Mouse (Mus musculus): ENCODE results near the gene Scamp3. TPM values are rescaled to one million over a fixed set of nuclear protein-coding genes. Genes with fewer than 3 reads are reported as not detected.

Scamp3 gene
- polyA plus RNA-seq, 1 experiment = 256 TPM

DNA sequence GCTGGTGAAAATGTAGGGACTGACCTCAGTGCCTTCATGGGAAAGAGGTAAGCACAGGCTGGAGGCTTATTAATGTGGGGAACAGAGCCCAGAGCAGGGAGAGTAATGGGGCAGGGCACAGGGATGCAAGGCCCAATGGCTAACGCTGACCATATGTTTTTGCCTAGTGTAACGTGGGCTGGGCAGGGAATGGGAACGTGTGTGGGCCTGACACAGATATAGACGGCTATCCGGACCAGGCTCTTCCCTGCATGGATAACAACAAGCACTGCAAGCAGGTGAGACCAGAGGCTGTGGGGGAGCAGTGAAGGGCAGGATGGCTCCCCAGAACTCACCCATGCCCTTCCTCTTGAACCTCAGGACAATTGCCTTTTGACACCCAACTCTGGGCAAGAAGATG is 43.9 kb downstream of the Scamp3 start:
- Histone ChIP-seq H3K36me3 (replicated peaks; ENCODE audit: low read length) (no peaks in the 10 kb centered on the region), H3K9me3 (no peaks in the 10 kb centered on the region), H3K4me3 (replicated peaks) (no peak overlapping the region), H3K27me3 (replicated peaks) (peaks cover 78% of the 10 kb centered on the region), H3K4me1 (peaks cover 45% of the 10 kb centered on the region)
- TF ChIP-seq FLI1 (IDR thresholded peaks at IDR 0.05; ENCODE audit: low read length) (no peak), GATA1 (IDR thresholded peaks at IDR 0.05; ENCODE audit: borderline replicate concordance, low read length) (no peak)

DNA sequence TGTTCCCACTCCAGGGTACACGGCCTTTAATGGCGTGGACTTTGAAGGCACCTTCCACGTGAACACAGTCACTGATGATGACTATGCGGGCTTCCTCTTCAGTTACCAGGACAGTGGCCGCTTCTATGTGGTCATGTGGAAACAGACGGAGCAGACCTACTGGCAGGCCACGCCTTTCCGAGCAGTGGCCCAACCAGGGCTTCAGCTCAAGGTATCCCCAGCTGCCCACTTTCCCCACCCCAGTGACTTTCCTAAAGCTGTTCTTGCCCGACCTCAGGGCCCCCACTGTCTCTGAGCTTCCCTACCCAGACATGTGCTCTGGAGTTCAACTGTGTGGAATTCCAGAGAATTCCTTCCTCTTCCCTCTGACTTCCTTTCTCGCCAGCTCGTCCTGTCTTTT is 47.5 kb downstream of the Scamp3 start:
- no peaks in the 10 kb centered on the region for H3K36me3 ChIP-seq (replicated peaks; ENCODE audit: low read length)
- TF ChIP-seq FLI1 (IDR thresholded peaks at IDR 0.05; ENCODE audit: low read length) = no peak
- TF ChIP-seq GATA1 (IDR thresholded peaks at IDR 0.05; ENCODE audit: borderline replicate concordance, low read length) = no peak
- H3K4me3 ChIP-seq (replicated peaks) = no peak overlapping the region
- H3K9me3 ChIP-seq = no peaks in the 10 kb centered on the region
- peaks cover 51% of the 10 kb centered on the region for H3K4me1 ChIP-seq
- peaks cover 69% of the 10 kb centered on the region for H3K27me3 ChIP-seq (replicated peaks)

DNA sequence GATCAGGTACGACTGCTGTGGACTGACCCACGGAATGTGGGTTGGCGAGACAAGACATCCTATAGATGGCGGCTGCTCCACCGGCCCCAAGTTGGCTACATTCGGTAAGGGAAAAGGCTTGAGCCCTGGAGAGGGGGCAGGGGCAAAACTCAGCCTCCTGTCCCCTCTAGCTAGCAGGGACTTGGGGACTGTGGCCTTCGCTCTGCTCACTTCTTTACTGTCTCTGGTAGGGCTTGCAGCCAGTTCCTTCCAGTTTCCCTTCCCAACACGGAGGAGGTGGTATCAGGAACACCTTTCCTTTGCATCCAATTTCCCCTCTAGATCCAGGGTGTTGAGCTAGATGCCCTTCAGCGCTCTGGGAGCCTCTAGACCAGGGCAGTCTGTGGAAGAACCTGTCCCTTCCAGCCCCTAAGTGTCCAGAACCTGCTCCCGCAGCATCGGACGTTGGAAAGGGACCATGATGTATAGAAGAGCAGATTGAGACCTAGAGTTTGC is 48.1 kb downstream of the Scamp3 start:
- Histone ChIP-seq H3K36me3 (replicated peaks; ENCODE audit: low read length) (no peaks in the 10 kb centered on the region), H3K9me3 (no peaks in the 10 kb centered on the region), H3K4me1 (peaks cover 51% of the 10 kb centered on the region), H3K27me3 (replicated peaks) (peaks cover 71% of the 10 kb centered on the region), H3K4me3 (replicated peaks) (no peak overlapping the region)
- TF ChIP-seq GATA1 (IDR thresholded peaks at IDR 0.05; ENCODE audit: borderline replicate concordance, low read length) (no peak), FLI1 (IDR thresholded peaks at IDR 0.05; ENCODE audit: low read length) (no peak)

GRCm38 (mm10) chr3:89225918-89226317 is 48.6 kb downstream of the Scamp3 start:
- H3K27me3 ChIP-seq (replicated peaks) = peaks cover 76% of the 10 kb centered on the region
- H3K4me3 ChIP-seq (replicated peaks) = no peak overlapping the region
- peaks cover 55% of the 10 kb centered on the region for H3K4me1 ChIP-seq
- TF ChIP-seq FLI1 (IDR thresholded peaks at IDR 0.05; ENCODE audit: low read length) = no peak
- no peaks in the 10 kb centered on the region for H3K36me3 ChIP-seq (replicated peaks; ENCODE audit: low read length)
- no peaks in the 10 kb centered on the region for H3K9me3 ChIP-seq

GRCm38 (mm10) chr3:89226361-89226760 is 49.1 kb downstream of the Scamp3 start:
- no peak overlapping the region for H3K4me3 ChIP-seq (replicated peaks)
- no peaks in the 10 kb centered on the region for H3K9me3 ChIP-seq
- TF ChIP-seq GATA1 (IDR thresholded peaks at IDR 0.05; ENCODE audit: borderline replicate concordance, low read length) (no peak), FLI1 (IDR thresholded peaks at IDR 0.05; ENCODE audit: low read length) (no peak)
- no peaks in the 10 kb centered on the region for H3K36me3 ChIP-seq (replicated peaks; ENCODE audit: low read length)
- H3K4me1 ChIP-seq = peaks cover 56% of the 10 kb centered on the region
- peaks cover 74% of the 10 kb centered on the region for H3K27me3 ChIP-seq (replicated peaks)

- Histone ChIP-seq H3K9me3 (no peaks in the 10 kb centered on the region), H3K36me3 (replicated peaks; ENCODE audit: low read length) (no peaks in the 10 kb centered on the region), H3K4me3 (replicated peaks) (peak within 1 kb of the TSS; percentile 90), H3K27me3 (replicated peaks) (peaks cover 78% of the 10 kb centered on the region), H3K4me1 (peaks cover 61% of the 10 kb centered on the region)
- TF ChIP-seq FLI1 (IDR thresholded peaks at IDR 0.05; ENCODE audit: low read length) (no peak), GATA1 (IDR thresholded peaks at IDR 0.05; ENCODE audit: borderline replicate concordance, low read length) (no peak)
These were observed 49.6 kb downstream of the Scamp3 start, which contains the start of gene Mtx1 for GRCm38 (mm10) chr3:89226900-89227299. TSS of gene Mtx1 (minus strand) at chr3:89227088.

DNA sequence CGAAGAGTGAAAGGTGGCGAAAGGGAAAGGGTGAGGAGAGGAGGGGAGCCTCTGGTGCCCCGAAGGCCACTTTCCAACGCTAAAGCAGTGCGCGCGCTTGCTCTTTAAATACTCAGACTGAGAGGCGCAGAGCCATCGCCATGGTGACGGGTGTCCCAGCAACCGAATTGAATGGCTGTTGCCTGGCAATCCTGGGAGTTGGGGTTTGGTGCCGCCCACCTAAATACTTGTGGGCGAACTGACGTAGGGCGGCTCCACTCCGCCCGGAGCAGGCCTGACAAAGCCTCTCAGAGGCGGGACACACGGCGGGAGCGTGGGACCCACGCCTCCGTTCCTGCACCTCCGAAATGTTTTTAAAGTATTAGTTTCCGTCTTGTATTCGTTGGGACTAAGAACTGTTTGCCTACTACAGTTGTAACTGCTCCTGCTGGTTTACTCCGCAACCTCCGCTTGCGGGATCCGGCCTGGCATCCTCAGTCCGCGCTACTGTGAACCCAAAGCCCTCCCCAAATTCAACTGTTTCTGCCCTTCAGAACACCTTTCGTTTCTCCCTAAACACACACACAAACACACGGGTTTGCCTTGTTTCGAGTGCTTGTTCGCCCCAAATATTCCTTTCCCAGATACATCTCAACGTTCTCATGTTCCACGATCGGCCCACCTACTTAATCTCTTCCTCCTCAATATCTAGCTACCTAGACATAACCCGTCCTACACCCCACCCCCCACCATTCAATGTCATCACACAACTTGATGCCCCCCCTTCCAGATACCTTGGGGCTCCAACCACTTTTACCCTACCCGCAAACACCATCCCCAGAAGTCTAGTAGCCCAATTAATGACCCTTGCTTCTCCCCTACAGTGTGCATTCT is 50.3 kb downstream of the Scamp3 start:
- Histone ChIP-seq H3K4me1 (peaks cover 67% of the 10 kb centered on the region), H3K36me3 (replicated peaks; ENCODE audit: low read length) (no peaks in the 10 kb centered on the region), H3K27me3 (replicated peaks) (peaks cover 78% of the 10 kb centered on the region), H3K4me3 (replicated peaks) (peak overlapping the region; percentile 90), H3K9me3 (no peaks in the 10 kb centered on the region)
- TF ChIP-seq GATA1 (IDR thresholded peaks at IDR 0.05; ENCODE audit: borderline replicate concordance, low read length) (no peak), FLI1 (IDR thresholded peaks at IDR 0.05; ENCODE audit: low read length) (no peak)

DNA sequence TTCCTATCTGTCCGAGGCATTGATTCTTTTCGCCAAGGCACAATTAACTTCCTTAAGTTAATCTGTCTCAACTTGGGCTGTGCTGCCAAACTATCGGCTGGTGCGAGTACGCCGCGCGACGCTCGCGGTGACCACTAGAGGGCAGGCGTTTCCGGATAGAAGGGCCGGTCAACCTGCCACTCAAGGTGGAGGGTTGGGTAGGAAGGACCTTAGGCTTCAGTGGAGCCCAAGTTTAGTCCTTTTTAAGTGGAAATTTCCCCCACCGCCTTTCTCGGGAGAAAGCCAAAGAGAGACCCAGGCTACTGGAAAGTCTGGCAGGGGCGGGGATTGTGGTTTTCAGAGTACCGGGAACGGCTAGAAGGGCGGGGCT is 50.9 kb downstream of the Scamp3 start:
- Histone ChIP-seq H3K36me3 (replicated peaks; ENCODE audit: low read length) (no peaks in the 10 kb centered on the region), H3K4me1 (peaks cover 68% of the 10 kb centered on the region), H3K9me3 (no peaks in the 10 kb centered on the region), H3K27me3 (replicated peaks) (peaks cover 74% of the 10 kb centered on the region), H3K4me3 (replicated peaks) (peak overlapping the region; percentile 90)
- TF ChIP-seq FLI1 (IDR thresholded peaks at IDR 0.05; ENCODE audit: low read length) = no peak
- no peak for TF ChIP-seq GATA1 (IDR thresholded peaks at IDR 0.05; ENCODE audit: borderline replicate concordance, low read length)

GRCm38 (mm10) chr3:89228836-89229235 is 51.6 kb downstream of the Scamp3 start, which contains the start of gene Muc1:
TSS of gene Muc1 (plus strand) at chr3:89229057.
- H3K9me3 ChIP-seq = no peaks in the 10 kb centered on the region
- peaks cover 71% of the 10 kb centered on the region for H3K4me1 ChIP-seq
- peaks cover 67% of the 10 kb centered on the region for H3K27me3 ChIP-seq (replicated peaks)
- H3K36me3 ChIP-seq (replicated peaks; ENCODE audit: low read length) = no peaks in the 10 kb centered on the region
- no peak for TF ChIP-seq GATA1 (IDR thresholded peaks at IDR 0.05; ENCODE audit: borderline replicate concordance, low read length)
- no peak for TF ChIP-seq FLI1 (IDR thresholded peaks at IDR 0.05; ENCODE audit: low read length)
- peak within 1 kb of the TSS; percentile 90 for H3K4me3 ChIP-seq (replicated peaks)

DNA sequence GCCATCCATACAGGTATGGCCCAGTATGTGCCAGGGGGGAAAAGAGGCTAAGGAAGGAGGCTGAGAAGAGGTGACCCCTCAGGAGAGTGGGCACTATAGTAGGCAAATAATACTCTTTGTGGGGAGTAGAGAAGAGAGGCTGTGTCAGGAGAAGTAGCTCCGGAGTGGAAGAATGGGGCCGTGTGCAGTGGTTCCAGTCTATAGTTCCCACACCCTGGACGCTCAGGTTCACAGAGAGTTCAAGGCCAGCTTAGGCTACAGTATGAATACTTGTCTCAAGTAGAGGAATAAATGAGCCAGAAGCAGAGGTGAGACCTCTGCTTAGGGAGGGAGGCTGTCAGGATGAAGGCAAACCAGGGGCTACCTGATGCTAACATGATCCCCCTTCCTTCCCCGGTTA is 52.0 kb downstream of the Scamp3 start:
- H3K4me1 ChIP-seq = peaks cover 72% of the 10 kb centered on the region
- H3K9me3 ChIP-seq = no peaks in the 10 kb centered on the region
- TF ChIP-seq GATA1 (IDR thresholded peaks at IDR 0.05; ENCODE audit: borderline replicate concordance, low read length) (no peak), FLI1 (IDR thresholded peaks at IDR 0.05; ENCODE audit: low read length) (no peak)
- H3K27me3 ChIP-seq (replicated peaks) = peaks cover 64% of the 10 kb centered on the region
- H3K36me3 ChIP-seq (replicated peaks; ENCODE audit: low read length) = peaks cover 2% of the 10 kb centered on the region
- H3K4me3 ChIP-seq (replicated peaks) = no peak overlapping the region
